Mouse (Mus musculus): ENCODE results near the gene Alkbh2.
A peak's percentile ranks its signal among the peaks of the same experiment; 100 is the strongest.

Gene Alkbh2

GRCm38 (mm10) chr5:114099709-114100389 is 28.2 kb downstream of the Alkbh2 start:
- peak; percentile 90 to 93 for DNase-seq

- peak; percentile 27 to 48 for DNase-seq
These were observed 36.8 kb downstream of the Alkbh2 start, which contains the start of gene Svop for GRCm38 (mm10) chr5:114091057-114091807. Svop (minus strand) TSS chr5:114091570.

GRCm38 (mm10) chr5:114090421-114091013 is 37.5 kb downstream of the Alkbh2 start:
- DNase-seq = no peak

GRCm38 (mm10) chr5:114087875-114088480 is 40.0 kb downstream of the Alkbh2 start:
- DNase-seq = no peak

GRCm38 (mm10) chr5:114085501-114085900 is 42.5 kb downstream of the Alkbh2 start:
- no peak for DNase-seq

GRCm38 (mm10) chr5:114077009-114077408 is 51.0 kb downstream of the Alkbh2 start:
- DNase-seq = no peak

Measured in thymus, postnatal 36 days (tissue).